In genomic region chr1:22268581-22269359, GRCm38 (mm10) we compare ENCODE assay signal across 7 mouse cellular contexts.
A peak's percentile ranks its signal among the peaks of the same experiment; 100 is the strongest.
DNase-seq lines count a peak whose midpoint lies in the region; ATAC-seq lines count a peak whose summit lies in the region.

No protein-coding gene starts in this region.

- no peaks in the 10 kb centered on the region for H3K36me3 ChIP-seq in intestine, embryonic 16.5 days (ENCODE audit: control insufficient read depth, insufficient read depth, low read length)
- no peaks in the 10 kb centered on the region for H3K36me3 ChIP-seq in midbrain, embryonic 15.5 days (replicated peaks)

- WGBS in intestine, embryonic 16.5 days = 30% methylated on average over 15 of the region's 15 CpGs
- 38% methylated on average over 15 of the region's 15 CpGs for WGBS in midbrain, embryonic 15.5 days

- intact Hi-C loops in left cerebral cortex, postnatal 25 days (cut with DNase I) = loop anchor here (2.0 to 10.0 kb wide), 4 partner anchors 734 to 1101 kb away; partner anchors contain the start of gene Tmem14a

- H3K9ac ChIP-seq in intestine, embryonic 16.5 days (ENCODE audit: low read depth, low read length) = no peak overlapping the region
- H3K9ac ChIP-seq in midbrain, embryonic 15.5 days = no peak overlapping the region

- H3K4me2 ChIP-seq in intestine, embryonic 16.5 days (ENCODE audit: low read depth, low read length) = no peak overlapping the region
- H3K4me2 ChIP-seq in midbrain, embryonic 15.5 days = no peak overlapping the region

- H3K27me3 ChIP-seq in intestine, embryonic 16.5 days (replicated peaks; ENCODE audit: control insufficient read depth, insufficient read depth, low read length) = no peaks in the 10 kb centered on the region
- H3K27me3 ChIP-seq in midbrain, embryonic 15.5 days (replicated peaks) = no peaks in the 10 kb centered on the region

- H3K4me3 ChIP-seq in intestine, embryonic 16.5 days (ENCODE audit: low read length) = no peak overlapping the region
- H3K4me3 ChIP-seq in midbrain, embryonic 15.5 days = no peak overlapping the region

- H3K9me3 ChIP-seq in intestine, embryonic 16.5 days (ENCODE audit: control insufficient read depth, low read length) = no peaks in the 10 kb centered on the region
- no peaks in the 10 kb centered on the region for H3K9me3 ChIP-seq in midbrain, embryonic 15.5 days

- ATAC-seq in intestine, embryonic 16.5 days = peak; percentile 68; the same call in 1 of the 2 replicates
- peak; percentile 78 for ATAC-seq in midbrain, embryonic 15.5 days (replicated peaks)

- H3K4me1 ChIP-seq in intestine, embryonic 16.5 days (ENCODE audit: control insufficient read depth, insufficient read depth, low read length) = no peaks in the 10 kb centered on the region
- peaks cover 11% of the 10 kb centered on the region; the same call in 1 of the 2 replicates for H3K4me1 ChIP-seq in midbrain, embryonic 15.5 days

- DNase-seq in adrenal gland, adult 18-20 months (ENCODE audit: low spot score in 2 of 2) = peak; percentile 52 to 64
- DNase-seq in embryo, embryonic 10 days (ENCODE audit: low spot score) = peak; percentile 83
- peak; percentile 17 for DNase-seq in gastrocnemius, postnatal 25 days
- DNase-seq in left cerebral cortex, postnatal 25 days (ENCODE audit: low spot score in 2 of 2) = peak; percentile 82 to 91
- DNase-seq in spleen, postnatal 36 days (ENCODE audit: low spot score in 2 of 2) = peak; percentile 25 to 29

- H3K27ac ChIP-seq in intestine, embryonic 16.5 days (ENCODE audit: low read length) = no peak overlapping the region
- H3K27ac ChIP-seq in midbrain, embryonic 15.5 days = no peak overlapping the region

Comparison
In these comparisons a context has a peak if more than half of its experiments do, and no peak if none do; other contexts are left out.
1. DNase-seq: peak in every context shown above with its lines; median percentile 86 in left cerebral cortex, postnatal 25 days; 83 in embryo, embryonic 10 days; 58 in adrenal gland, adult 18-20 months; 27 in spleen, postnatal 36 days; 17 in gastrocnemius, postnatal 25 days.